Mouse (Mus musculus) hindbrain, embryonic 11.5 days (tissue): Measurements from ENCODE around the gene Tex13a. TPM values are rescaled to one million over a fixed set of nuclear protein-coding genes. Genes with fewer than 3 reads are reported as not detected.

Source experiments
- ATAC-seq: fragments of 200-750 bp; cut with Nextera tagmentation; 2 replicates; pipeline ENCODE4 v1.8.0; 2017; ENCODE audit warnings: mild to moderate bottlenecking, moderate TSS enrichment, moderate library complexity; ENCODE audit not compliant: low FRiP score
- DNase-seq: peaks from one replicate; pipeline ENCODE4 v3.0.0-alpha.2; 2015; ENCODE audit warnings: low spot score
- H3K27ac ChIP-seq: fragments of 300-500 bp; sonication (generic); 2 replicates; pipeline ENCODE4 v1.5.1; 2014; ENCODE audit warnings: mild to moderate bottlenecking, low read depth, low read length
- H3K27me3 ChIP-seq: fragments of 300-500 bp; sonication (generic); 2 replicates; pipeline ENCODE4 v1.6.1; 2014; ENCODE audit warnings: mild to moderate bottlenecking, low read length, moderate library complexity, mixed read lengths; ENCODE audit not compliant: control insufficient read depth, insufficient read depth
- H3K36me3 ChIP-seq: fragments of 300-500 bp; sonication (generic); 2 replicates; pipeline ENCODE4 v1.6.1; 2014; ENCODE audit warnings: mild to moderate bottlenecking, low read length, moderate library complexity, mixed read lengths; ENCODE audit not compliant: control insufficient read depth, insufficient read depth
- H3K4me1 ChIP-seq: fragments of 300-500 bp; sonication (generic); replicated peaks from 2 replicates; pipeline ENCODE4 v1.6.1; 2014; ENCODE audit warnings: low read length, mixed read lengths; ENCODE audit not compliant: control insufficient read depth, insufficient read depth
- H3K4me2 ChIP-seq: fragments of 300-500 bp; sonication (generic); replicated peaks from 2 replicates; pipeline ENCODE4 v1.6.1; 2014; ENCODE audit warnings: mild to moderate bottlenecking, low read depth, low read length
- H3K4me3 ChIP-seq: fragments of 300-500 bp; sonication (generic); 2 replicates; pipeline ENCODE4 v1.5.1; 2014; ENCODE audit warnings: low read depth, low read length
- H3K9ac ChIP-seq: fragments of 300-500 bp; sonication (generic); 2 replicates; pipeline ENCODE4 v1.6.1; 2014; ENCODE audit warnings: low read depth, low read length
- H3K9me3 ChIP-seq: fragments of 300-500 bp; sonication (generic); 2 replicates; pipeline ENCODE4 v1.6.1; 2016; ENCODE audit warnings: low read length; ENCODE audit not compliant: control insufficient read depth
- WGBS: fragments of 180-500 bp; shearing (Covaris S2); extraction: QIAGEN DNeasy Blood & Tissue Kit; methylation state at CpG from one replicate; pipeline ENCODE4 v1.1.7; 2014; 5-methylcytosine and 5-hydroxymethylcytosine counted together
- polyA plus RNA-seq: library from polyadenylated mRNA; unstranded; fragments of >200 nt; fragmentation: Nextera tagmentation; extraction: Ambion mirVana; gene quantifications from 2 replicates; pipeline ENCODE4 v1.2.1, GENCODE M21; 2014

Gene Tex13a
- not detected in 2 replicates for polyA plus RNA-seq

- Histone ChIP-seq H3K36me3 (no peaks in the 10 kb centered on the region), H3K27ac (no peak within 1 kb of the TSS), H3K9me3 (no peaks in the 10 kb centered on the region), H3K4me3 (no peak within 1 kb of the TSS), H3K9ac (no peak within 1 kb of the TSS), H3K27me3 (no peaks in the 10 kb centered on the region), H3K4me2 (no peak within 1 kb of the TSS), H3K4me1 (no peaks in the 10 kb centered on the region)
- DNase-seq (no peak), ATAC-seq (no peak)
- 92% methylated on average over 3 of the region's 3 CpGs for WGBS
Measured at GRCm38 (mm10) chrX:138209480-138209879, at the start of gene Tex13a. Gene Tex13a, minus strand, starts transcription at chrX:138209580.

GRCm38 (mm10) chrX:138234626-138235025, 25.2 kb upstream of the Tex13a start:
- Histone ChIP-seq H3K36me3 (no peaks in the 10 kb centered on the region), H3K4me2 (no peak overlapping the region), H3K9ac (no peak overlapping the region), H3K9me3 (no peaks in the 10 kb centered on the region), H3K27me3 (no peaks in the 10 kb centered on the region), H3K27ac (no peak overlapping the region), H3K4me3 (no peak overlapping the region), H3K4me1 (no peaks in the 10 kb centered on the region)
- WGBS: 78% methylated on average over 4 of the region's 4 CpGs
- no peak for ATAC-seq
- no peak for DNase-seq

GRCm38 (mm10) chrX:138170146-138170545, 39.2 kb downstream of the Tex13a start:
- DNase-seq: peak; percentile 48

More at GRCm38 (mm10) chrX:138170146-138170545, 39.2 kb downstream of the Tex13a start:
- ATAC-seq: no peak; the same call in 1 of the 2 replicates
- H3K9ac ChIP-seq: no peak overlapping the region
- no peak overlapping the region for H3K27ac ChIP-seq
- no peaks in the 10 kb centered on the region for H3K4me1 ChIP-seq
- no peaks in the 10 kb centered on the region for H3K36me3 ChIP-seq
- no peaks in the 10 kb centered on the region for H3K27me3 ChIP-seq
- 11% methylated on average over 3 of the region's 3 CpGs for WGBS
- no peaks in the 10 kb centered on the region for H3K9me3 ChIP-seq
- no peak overlapping the region for H3K4me2 ChIP-seq
- H3K4me3 ChIP-seq: no peak overlapping the region
